Mouse (Mus musculus): ENCODE results near the gene Lpcat3.

DNA sequence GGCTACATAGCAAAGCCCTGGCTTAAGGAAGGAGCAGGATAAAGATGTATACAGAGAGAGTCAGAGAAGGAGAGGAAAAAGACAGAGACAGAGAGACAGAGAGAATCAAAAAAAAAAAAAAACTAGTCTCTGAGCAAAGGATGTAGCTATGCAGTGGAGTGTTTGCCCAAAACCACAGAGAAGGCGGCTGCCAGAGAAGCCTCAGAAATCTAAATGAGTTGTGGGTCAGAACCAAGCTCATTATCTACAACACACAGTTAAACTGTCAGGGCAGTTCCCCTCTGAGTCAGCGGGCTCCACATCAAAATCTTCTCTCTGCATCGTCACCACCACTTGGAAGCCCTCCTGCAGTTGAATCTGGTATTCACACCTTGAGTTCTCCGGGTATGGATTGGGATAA, 32.1 kb upstream of the Lpcat3 start:
- TF ChIP-seq CTCF (IDR thresholded peaks at IDR 0.05; ENCODE audit: low read depth) (no peak), EP300 (IDR thresholded peaks at IDR 0.05; ENCODE audit: low read depth) (no peak)
